Mouse (Mus musculus): Measurements from ENCODE around the gene a. TPM values are rescaled to one million over a fixed set of nuclear protein-coding genes. Genes with fewer than 3 reads are reported as not detected.
"Not testable (repeated sequence)": the region's sequence is repeated elsewhere in the genome, so short reads cannot be mapped to it uniquely, and the experiment has no call there.

The a gene
- polyA plus RNA-seq, 1 experiment from 2014 or later: 44.6 TPM

GRCm38 (mm10) chr2:154922134-154922533 lies 130.9 kb downstream of the a start:
- not testable (repeated sequence) for DNase-seq (ENCODE audit: low spot score)

GRCm38 (mm10) chr2:154925411-154926031 lies 134.3 kb downstream of the a start:
- DNase-seq (ENCODE audit: low spot score): no peak

GRCm38 (mm10) chr2:154926843-154927242 lies 135.6 kb downstream of the a start:
- DNase-seq (ENCODE audit: low spot score): no peak

- DNase-seq (ENCODE audit: low spot score): no peak
These were observed 137.1 kb downstream of the a start for GRCm38 (mm10) chr2:154928298-154928697.

GRCm38 (mm10) chr2:154933884-154934283 lies 142.7 kb downstream of the a start:
- peak; percentile 22 for DNase-seq (ENCODE audit: low spot score)

GRCm38 (mm10) chr2:154936106-154936505 lies 144.9 kb downstream of the a start:
- DNase-seq (ENCODE audit: low spot score): no peak

GRCm38 (mm10) chr2:154936536-154937155 lies 145.4 kb downstream of the a start:
- no peak for DNase-seq (ENCODE audit: low spot score)

- DNase-seq (ENCODE audit: low spot score): no peak
These were observed 146.6 kb downstream of the a start for GRCm38 (mm10) chr2:154937547-154938390.

GRCm38 (mm10) chr2:154941952-154942351 lies 150.8 kb downstream of the a start:
- no peak for DNase-seq (ENCODE audit: low spot score)

- DNase-seq (ENCODE audit: low spot score): no peak
These were observed 151.3 kb downstream of the a start for GRCm38 (mm10) chr2:154942546-154942945.

- peak; percentile 42 for DNase-seq (ENCODE audit: low spot score)
These were observed 151.9 kb downstream of the a start for GRCm38 (mm10) chr2:154943101-154943500.

- DNase-seq (ENCODE audit: low spot score): no peak
These were observed 155.7 kb downstream of the a start for GRCm38 (mm10) chr2:154946921-154947320.

GRCm38 (mm10) chr2:154949352-154949751 lies 158.2 kb downstream of the a start:
- DNase-seq (ENCODE audit: low spot score): no peak

- DNase-seq (ENCODE audit: low spot score): no peak
These were observed 158.7 kb downstream of the a start for GRCm38 (mm10) chr2:154949877-154950276.

- no peak for DNase-seq (ENCODE audit: low spot score)
These were observed 159.4 kb downstream of the a start for GRCm38 (mm10) chr2:154950601-154951000.

- DNase-seq (ENCODE audit: low spot score): no peak
These were observed 168.3 kb downstream of the a start for GRCm38 (mm10) chr2:154959486-154959885.

GRCm38 (mm10) chr2:154959909-154960308 lies 168.7 kb downstream of the a start:
- DNase-seq (ENCODE audit: low spot score): no peak

- DNase-seq (ENCODE audit: low spot score): no peak
These were observed 172.0 kb downstream of the a start for GRCm38 (mm10) chr2:154963176-154963575.

GRCm38 (mm10) chr2:154969740-154970397 lies 178.7 kb downstream of the a start:
- not testable (repeated sequence) for DNase-seq (ENCODE audit: low spot score)

GRCm38 (mm10) chr2:154971919-154972692 lies 180.9 kb downstream of the a start:
- DNase-seq (ENCODE audit: low spot score): no peak

- no peak for DNase-seq (ENCODE audit: low spot score)
These were observed 181.8 kb downstream of the a start for GRCm38 (mm10) chr2:154972981-154973380.

All from thymus, postnatal 0 days (tissue).